Mouse (Mus musculus) E14TG2a.4 (cell line): Measurements from ENCODE around the gene Xpo4.
A peak's percentile ranks its signal among the peaks of the same experiment; 100 is the strongest.

Experiments
- H3K27me3 ChIP-seq: 2 replicates; pipeline ENCODE4 v1.6.1; 2014; ENCODE audit warnings: low read length, control low read depth; ENCODE audit not compliant: insufficient read depth
- H3K36me3 ChIP-seq: 2 replicates; pipeline ENCODE4 v1.6.1; 2014; ENCODE audit warnings: low read length, control low read depth; ENCODE audit not compliant: insufficient read depth
- H3K4me1 ChIP-seq: replicated peaks from 2 replicates; pipeline ENCODE4 v1.6.1; 2014; ENCODE audit warnings: low read depth, low read length, control low read depth
- H3K4me3 ChIP-seq: replicated peaks from 2 replicates; pipeline ENCODE4 v1.5.1; 2014; ENCODE audit warnings: mild to moderate bottlenecking, low read length
- H3K9me3 ChIP-seq: 2 replicates; pipeline ENCODE4 v1.6.1; 2014; ENCODE audit warnings: low read length, control low read depth
- CTCF ChIP-seq: conservative IDR thresholded peaks from 2 replicates; pipeline ENCODE4 v1.5.1; 2014; ENCODE audit warnings: low read length
- NANOG ChIP-seq: IDR thresholded peaks from 2 replicates; pipeline ENCODE4 v1.6.1; 2014; ENCODE audit warnings: borderline replicate concordance, low read length, mixed read lengths
- POU5F1 ChIP-seq: IDR thresholded peaks from 2 replicates; pipeline ENCODE4 v1.6.1; 2014; ENCODE audit warnings: low read length, borderline replicate concordance

Xpo4 gene

GRCm38 (mm10) chr14:57634141-57634540 lies 31.1 kb downstream of the Xpo4 start:
- Histone ChIP-seq H3K36me3 (peaks cover 67% of the 10 kb centered on the region), H3K27me3 (no peaks in the 10 kb centered on the region), H3K4me3 (no peak overlapping the region), H3K4me1 (no peaks in the 10 kb centered on the region), H3K9me3 (no peaks in the 10 kb centered on the region)
- TF ChIP-seq POU5F1: no peak
- no peak for TF ChIP-seq NANOG
- TF ChIP-seq CTCF: no peak

GRCm38 (mm10) chr14:57629595-57629994 lies 35.6 kb downstream of the Xpo4 start:
- no peak overlapping the region for H3K4me3 ChIP-seq
- no peaks in the 10 kb centered on the region for H3K27me3 ChIP-seq
- H3K9me3 ChIP-seq: no peaks in the 10 kb centered on the region
- TF ChIP-seq CTCF (no peak), POU5F1 (no peak), NANOG (no peak)
- no peaks in the 10 kb centered on the region for H3K4me1 ChIP-seq
- peaks cover 70% of the 10 kb centered on the region for H3K36me3 ChIP-seq

- H3K27me3 ChIP-seq: no peaks in the 10 kb centered on the region
- H3K36me3 ChIP-seq: peaks cover 86% of the 10 kb centered on the region
- H3K9me3 ChIP-seq: no peaks in the 10 kb centered on the region
- H3K4me1 ChIP-seq: peaks cover 33% of the 10 kb centered on the region
- no peak overlapping the region for H3K4me3 ChIP-seq
- no peak for TF ChIP-seq POU5F1
- TF ChIP-seq CTCF: no peak
- no peak for TF ChIP-seq NANOG
Measured at GRCm38 (mm10) chr14:57622934-57623333, 42.3 kb downstream of the Xpo4 start.

DNA sequence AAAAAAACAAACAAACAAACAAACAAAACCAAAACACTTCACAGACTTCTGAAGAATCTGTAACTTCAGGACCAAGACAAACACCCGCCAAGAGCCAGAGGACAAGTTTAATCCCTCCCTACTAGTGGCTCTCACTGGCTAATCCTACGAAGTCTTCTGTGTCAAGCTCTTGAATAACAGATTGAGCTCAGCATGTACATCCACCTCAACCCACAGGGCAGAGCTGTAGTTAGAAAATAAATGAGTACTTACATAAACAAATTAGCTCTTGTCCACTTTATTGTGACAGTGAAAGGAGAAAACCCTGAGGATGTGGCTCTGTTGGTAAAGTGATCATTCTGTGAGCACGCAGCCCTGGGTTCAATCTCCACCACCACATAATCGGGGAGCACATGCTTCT lies 43.5 kb downstream of the Xpo4 start:
- Histone ChIP-seq H3K27me3 (no peaks in the 10 kb centered on the region), H3K4me1 (peaks cover 37% of the 10 kb centered on the region), H3K4me3 (no peak overlapping the region), H3K9me3 (no peaks in the 10 kb centered on the region), H3K36me3 (peaks cover 83% of the 10 kb centered on the region)
- TF ChIP-seq CTCF (no peak), POU5F1 (no peak), NANOG (no peak)

- Histone ChIP-seq H3K9me3 (no peaks in the 10 kb centered on the region), H3K4me1 (peaks cover 44% of the 10 kb centered on the region), H3K27me3 (no peaks in the 10 kb centered on the region), H3K36me3 (peaks cover 82% of the 10 kb centered on the region), H3K4me3 (no peak overlapping the region)
- TF ChIP-seq POU5F1 (no peak), CTCF (no peak), NANOG (no peak)
Measured at GRCm38 (mm10) chr14:57620598-57621236, 44.5 kb downstream of the Xpo4 start.

GRCm38 (mm10) chr14:57619487-57619886 lies 45.7 kb downstream of the Xpo4 start:
- no peaks in the 10 kb centered on the region for H3K9me3 ChIP-seq
- TF ChIP-seq POU5F1 (no peak), CTCF (peak; percentile 34; the same call in 1 of the 2 replicates), NANOG (no peak)
- H3K27me3 ChIP-seq: no peaks in the 10 kb centered on the region
- no peak overlapping the region for H3K4me3 ChIP-seq
- H3K36me3 ChIP-seq: peaks cover 80% of the 10 kb centered on the region
- H3K4me1 ChIP-seq: peaks cover 44% of the 10 kb centered on the region

DNA sequence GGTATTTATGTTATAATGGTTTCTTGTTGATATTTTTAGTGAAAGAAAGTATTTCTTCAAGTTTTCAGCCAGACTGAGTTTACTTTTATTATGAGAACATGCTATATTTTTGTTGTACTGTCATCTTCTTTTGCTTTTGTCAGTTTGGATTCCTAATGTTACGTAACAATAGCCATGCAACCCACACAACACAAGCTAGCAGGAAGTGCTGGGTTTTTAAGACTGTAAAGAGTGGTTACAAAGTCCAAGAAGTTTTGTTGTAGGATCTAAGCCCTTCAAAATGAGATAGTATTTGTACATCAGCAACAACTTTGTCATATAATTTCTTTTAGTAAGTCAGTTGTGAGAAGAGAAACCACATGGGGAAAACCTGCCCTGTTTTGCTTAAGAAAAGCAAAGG lies 47.6 kb downstream of the Xpo4 start:
- Histone ChIP-seq H3K4me3 (no peak overlapping the region), H3K36me3 (peaks cover 74% of the 10 kb centered on the region), H3K27me3 (no peaks in the 10 kb centered on the region), H3K9me3 (no peaks in the 10 kb centered on the region), H3K4me1 (peaks cover 44% of the 10 kb centered on the region)
- no peak for TF ChIP-seq CTCF

DNA sequence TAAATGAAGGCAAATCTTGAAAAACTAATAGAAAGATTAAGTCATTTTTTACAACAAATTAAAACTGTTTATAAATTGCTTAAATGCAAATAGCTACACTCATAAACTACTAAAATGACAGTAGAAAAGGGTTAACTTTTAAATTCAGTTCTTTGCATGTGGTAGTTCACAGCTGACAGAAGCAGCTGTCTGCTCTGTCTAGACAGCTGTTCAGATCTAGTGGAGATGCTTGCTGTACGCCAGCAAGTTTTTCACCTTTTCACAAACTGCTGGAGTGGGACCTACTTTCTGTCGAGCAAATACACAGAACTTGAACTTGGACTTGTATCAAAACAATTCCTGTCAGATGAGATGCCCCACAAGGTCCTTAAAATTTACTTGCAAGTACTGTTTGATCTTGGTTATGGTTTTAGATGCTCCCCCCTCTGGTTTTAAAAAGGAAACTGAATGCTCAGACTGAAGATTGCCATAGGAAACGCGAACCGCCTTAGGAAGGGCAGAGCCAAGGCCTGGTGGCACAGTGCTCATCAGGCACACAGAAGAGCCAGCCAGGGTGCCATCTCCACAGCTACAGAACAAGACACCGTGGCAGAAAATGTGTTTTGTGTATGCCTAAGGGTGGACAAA lies 48.8 kb downstream of the Xpo4 start:
- peaks cover 42% of the 10 kb centered on the region for H3K4me1 ChIP-seq
- H3K4me3 ChIP-seq: no peak overlapping the region
- peaks cover 69% of the 10 kb centered on the region for H3K36me3 ChIP-seq
- no peaks in the 10 kb centered on the region for H3K9me3 ChIP-seq
- H3K27me3 ChIP-seq: no peaks in the 10 kb centered on the region
- TF ChIP-seq NANOG (no peak), CTCF (no peak), POU5F1 (no peak)

GRCm38 (mm10) chr14:57615828-57616227 lies 49.4 kb downstream of the Xpo4 start:
- H3K36me3 ChIP-seq: peaks cover 73% of the 10 kb centered on the region
- H3K9me3 ChIP-seq: no peaks in the 10 kb centered on the region
- peaks cover 45% of the 10 kb centered on the region for H3K4me1 ChIP-seq
- TF ChIP-seq POU5F1: no peak
- no peak for TF ChIP-seq CTCF
- TF ChIP-seq NANOG: no peak
- no peaks in the 10 kb centered on the region for H3K27me3 ChIP-seq
- H3K4me3 ChIP-seq: no peak overlapping the region
